Mouse (Mus musculus) ovary, postnatal 10 days (tissue): ENCODE results near the gene Vmn1r90.
"Not testable (repeated sequence)": the region's sequence is repeated elsewhere in the genome, so short reads cannot be mapped to it uniquely, and the experiment has no call there.

Experiments used
- DNase-seq: peaks from one replicate; pipeline ENCODE4 v3.0.0; 2022; ENCODE audit warnings: low spot score

Vmn1r90 gene

GRCm38 (mm10) chr7:14563406-14563805 is at the start of gene Vmn1r90:
TSS of gene Vmn1r90 (minus strand) at chr7:14563506.
- DNase-seq, result no peak

- not testable (repeated sequence) for DNase-seq
Observed at GRCm38 (mm10) chr7:14593009-14593408, 29.7 kb upstream of the Vmn1r90 start.

GRCm38 (mm10) chr7:14552284-14552683 is 11.0 kb downstream of the Vmn1r90 start:
- no peak for DNase-seq

- no peak for DNase-seq
Observed at GRCm38 (mm10) chr7:14525280-14525679, 38.0 kb downstream of the Vmn1r90 start.

GRCm38 (mm10) chr7:14522636-14523035 is 40.7 kb downstream of the Vmn1r90 start:
- DNase-seq, result no peak

- no peak for DNase-seq
Observed at GRCm38 (mm10) chr7:14518301-14518700, 45.0 kb downstream of the Vmn1r90 start.
